Mouse (Mus musculus): Measurements from ENCODE around the gene Ago4. TPM values are rescaled to one million over a fixed set of nuclear protein-coding genes. Genes with fewer than 3 reads are reported as not detected.

Gene Ago4
- 0.64 and 0.65 TPM in 2 replicates for polyA plus RNA-seq (2016; fragmentation: Nextera tagmentation; extraction: Ambion mirVana)

- WGBS, result under 1% methylated on average over 100 of the region's 120 CpGs
- no peaks in the 10 kb centered on the region for H3K9me3 ChIP-seq
- no peak for DNase-seq (ENCODE audit: low spot score)
- no peaks in the 10 kb centered on the region for H3K36me3 ChIP-seq
- 0 out of 2 replicates have a peak, but pooled peaks cover 9% of the 10 kb centered on the region for H3K4me1 ChIP-seq
- H3K27ac ChIP-seq, result peak within 1 kb of the TSS; percentile 84
- H3K4me3 ChIP-seq, result peak within 1 kb of the TSS; percentile 82
- peaks cover 10% of the 10 kb centered on the region; the same call in 1 of the 2 replicates for H3K27me3 ChIP-seq (ENCODE audit: insufficient read depth, poor library complexity, severe bottlenecking)
These were observed at the start of gene Ago4 for GRCm38 (mm10) chr4:126532827-126533728. Gene Ago4 (minus strand): TSS chr4:126533472.

GRCm38 (mm10) chr4:126579077-126579476, 45.8 kb upstream of the Ago4 start:
- no peak overlapping the region for H3K27ac ChIP-seq
- DNase-seq (ENCODE audit: low spot score), result no peak
- H3K27me3 ChIP-seq (ENCODE audit: insufficient read depth, poor library complexity, severe bottlenecking), result no peaks in the 10 kb centered on the region
- H3K4me1 ChIP-seq, result no peaks in the 10 kb centered on the region
- WGBS, result 89% methylated on average over 2 of the region's 2 CpGs
- H3K9me3 ChIP-seq, result no peaks in the 10 kb centered on the region
- no peak overlapping the region for H3K4me3 ChIP-seq
- peaks cover 98% of the 10 kb centered on the region for H3K36me3 ChIP-seq

DNA sequence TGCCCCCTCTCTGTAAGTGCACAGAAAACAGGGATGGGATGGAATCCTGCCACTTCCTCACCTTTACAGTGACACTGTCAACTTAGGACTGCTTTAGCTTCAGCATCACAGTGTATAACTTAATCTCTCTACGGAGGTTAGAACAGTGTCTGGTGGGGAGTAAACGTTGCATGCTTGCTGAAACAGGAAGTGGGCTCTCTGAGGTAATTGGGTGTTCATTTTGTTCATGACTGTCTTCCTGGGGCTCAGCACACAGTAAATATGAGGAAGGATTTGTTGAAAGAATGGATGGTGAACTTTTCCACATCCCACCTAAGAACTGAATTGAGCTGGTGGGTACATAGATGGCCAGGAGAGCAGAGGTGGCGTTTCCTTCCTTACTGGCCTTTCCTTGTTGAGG, 44.6 kb upstream of the Ago4 start:
- Histone ChIP-seq H3K4me3 (no peak overlapping the region), H3K27me3 (ENCODE audit: insufficient read depth, poor library complexity, severe bottlenecking) (no peaks in the 10 kb centered on the region), H3K9me3 (no peaks in the 10 kb centered on the region), H3K36me3 (peaks cover 98% of the 10 kb centered on the region), H3K27ac (no peak overlapping the region), H3K4me1 (no peaks in the 10 kb centered on the region)
- no peak for DNase-seq (ENCODE audit: low spot score)
- WGBS, result 89% methylated on average over 3 of the region's 3 CpGs

- Histone ChIP-seq H3K27ac (no peak overlapping the region), H3K9me3 (no peaks in the 10 kb centered on the region), H3K4me3 (no peak overlapping the region), H3K36me3 (peaks cover 100% of the 10 kb centered on the region), H3K4me1 (no peaks in the 10 kb centered on the region), H3K27me3 (ENCODE audit: insufficient read depth, poor library complexity, severe bottlenecking) (no peaks in the 10 kb centered on the region)
- 92% methylated on average over 5 of the region's 5 CpGs for WGBS
- no peak for DNase-seq (ENCODE audit: low spot score)
These were observed 43.0 kb upstream of the Ago4 start for GRCm38 (mm10) chr4:126576281-126576680.

DNA sequence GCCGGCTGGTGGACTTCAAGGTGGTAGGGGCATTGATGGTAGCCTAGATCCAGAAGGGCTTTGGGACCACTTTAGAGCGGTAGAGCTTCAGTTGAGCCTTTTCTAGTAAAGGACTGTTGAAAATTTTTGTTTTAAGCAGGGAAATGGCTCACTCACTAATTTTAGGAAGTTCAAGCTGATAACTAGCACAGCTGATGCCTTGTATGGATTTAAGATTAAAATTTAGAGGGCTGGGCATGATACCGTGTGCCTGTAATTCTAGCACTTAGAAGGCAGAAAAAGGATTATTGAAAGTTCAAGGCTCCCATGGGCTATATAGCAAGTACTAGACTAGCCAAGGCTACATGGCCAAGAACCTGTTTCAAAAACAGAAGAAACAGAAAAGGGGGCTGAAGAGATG, 36.5 kb upstream of the Ago4 start:
- WGBS, result 93% methylated on average over 3 of the region's 3 CpGs
- Histone ChIP-seq H3K27me3 (ENCODE audit: insufficient read depth, poor library complexity, severe bottlenecking) (no peaks in the 10 kb centered on the region), H3K4me1 (no peaks in the 10 kb centered on the region), H3K9me3 (no peaks in the 10 kb centered on the region), H3K4me3 (no peak overlapping the region), H3K36me3 (peaks cover 92% of the 10 kb centered on the region), H3K27ac (no peak overlapping the region)
- DNase-seq (ENCODE audit: low spot score), result no peak

- no peak overlapping the region for H3K4me3 ChIP-seq
- no peaks in the 10 kb centered on the region for H3K27me3 ChIP-seq (ENCODE audit: insufficient read depth, poor library complexity, severe bottlenecking)
- no peaks in the 10 kb centered on the region for H3K9me3 ChIP-seq
- peaks cover 83% of the 10 kb centered on the region for H3K36me3 ChIP-seq
- 89% methylated on average over 4 of the region's 4 CpGs for WGBS
- no peak for DNase-seq (ENCODE audit: low spot score)
- H3K4me1 ChIP-seq, result no peaks in the 10 kb centered on the region
- H3K27ac ChIP-seq, result no peak overlapping the region
These were observed 34.0 kb upstream of the Ago4 start for GRCm38 (mm10) chr4:126567243-126567642.

GRCm38 (mm10) chr4:126563798-126564197, 30.5 kb upstream of the Ago4 start:
- DNase-seq (ENCODE audit: low spot score), result no peak
- 88% methylated on average over 6 of the region's 6 CpGs for WGBS
- H3K4me3 ChIP-seq, result no peak overlapping the region
- no peaks in the 10 kb centered on the region for H3K9me3 ChIP-seq
- no peaks in the 10 kb centered on the region for H3K4me1 ChIP-seq
- H3K27me3 ChIP-seq (ENCODE audit: insufficient read depth, poor library complexity, severe bottlenecking), result no peaks in the 10 kb centered on the region
- peaks cover 77% of the 10 kb centered on the region for H3K36me3 ChIP-seq
- H3K27ac ChIP-seq, result no peak overlapping the region

DNA sequence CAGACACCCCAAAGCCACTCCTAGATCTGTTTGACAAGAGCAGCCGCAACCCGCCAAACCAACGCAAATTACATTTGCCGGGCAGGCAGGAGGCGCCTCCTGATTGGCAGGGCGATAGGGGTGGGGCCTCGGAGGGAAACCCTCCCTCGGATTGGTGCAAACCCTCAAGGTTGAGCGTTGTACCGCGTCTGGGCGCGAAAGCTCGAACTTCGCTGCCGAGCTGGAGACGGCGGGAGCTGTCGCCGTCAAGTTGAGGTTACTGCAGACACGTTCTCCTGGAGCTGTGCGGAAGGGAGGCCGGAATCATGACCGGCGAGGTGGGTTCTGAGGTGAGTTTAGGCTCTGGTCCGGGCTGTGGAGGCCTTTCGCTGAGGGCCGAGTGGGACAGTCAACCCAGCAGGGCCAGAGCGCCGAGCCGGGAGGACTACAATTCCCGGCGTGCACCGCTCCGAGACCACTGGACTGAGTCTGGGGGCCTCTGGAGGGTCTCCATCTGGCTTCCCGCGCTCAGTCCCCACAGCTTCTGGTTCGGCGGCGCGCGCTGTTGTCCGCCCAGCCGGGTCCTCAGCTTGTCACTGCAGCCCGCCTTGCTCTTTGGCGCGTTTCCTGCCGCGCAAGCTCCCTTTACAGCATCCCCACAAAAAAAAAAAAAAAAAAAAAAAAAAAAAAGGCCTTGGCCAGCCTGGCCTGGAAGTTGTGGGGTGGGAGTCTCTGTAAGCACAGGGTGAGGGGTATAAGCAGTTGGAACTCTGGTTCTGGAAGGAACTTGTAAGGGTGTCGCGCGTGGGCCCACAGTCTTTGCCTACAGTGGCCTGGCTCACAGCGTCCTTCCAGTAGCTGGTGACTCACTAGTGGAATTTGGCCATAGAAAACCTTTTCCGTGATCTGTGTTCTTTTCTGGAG, 23.8 kb upstream of the Ago4 start, which contains the start of gene Clspn:
Gene Clspn (plus strand): TSS at position 127 of the 903 bp plus-strand sequence.
- H3K4me1 ChIP-seq, result peaks cover 7% of the 10 kb centered on the region; the same call in 1 of the 2 replicates
- peak; percentile 97 for DNase-seq (ENCODE audit: low spot score)
- H3K36me3 ChIP-seq, result peaks cover 21% of the 10 kb centered on the region
- under 1% methylated on average over 54 of the region's 54 CpGs for WGBS
- peak within 1 kb of the TSS; percentile 94 for H3K27ac ChIP-seq
- peak within 1 kb of the TSS; percentile 79 for H3K4me3 ChIP-seq
- no peaks in the 10 kb centered on the region for H3K27me3 ChIP-seq (ENCODE audit: insufficient read depth, poor library complexity, severe bottlenecking)
- H3K9me3 ChIP-seq, result no peaks in the 10 kb centered on the region

DNA sequence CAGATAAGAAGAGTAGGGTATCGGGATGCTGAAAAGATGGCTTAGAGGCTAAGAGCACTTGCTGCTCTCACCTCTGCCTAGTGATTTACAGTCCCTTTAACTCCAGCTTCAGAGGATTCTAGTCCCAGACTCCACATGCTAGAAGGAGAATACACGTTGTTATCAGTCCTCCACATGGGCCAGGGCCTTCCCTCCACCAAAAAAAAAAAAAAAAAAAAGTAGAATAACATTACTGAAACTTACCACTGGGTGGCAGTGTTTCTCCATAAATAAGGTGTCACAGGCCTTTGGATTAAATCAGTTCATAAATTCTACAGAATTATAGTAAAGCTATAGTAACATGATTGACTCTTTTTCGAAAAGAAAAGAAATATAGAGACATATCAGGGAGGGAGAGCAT, 21.2 kb upstream of the Ago4 start:
- Histone ChIP-seq H3K36me3 (no peaks in the 10 kb centered on the region), H3K9me3 (no peaks in the 10 kb centered on the region), H3K4me3 (no peak overlapping the region), H3K27me3 (ENCODE audit: insufficient read depth, poor library complexity, severe bottlenecking) (no peaks in the 10 kb centered on the region), H3K27ac (no peak overlapping the region), H3K4me1 (peaks cover 7% of the 10 kb centered on the region; the same call in 1 of the 2 replicates)
- WGBS, result 32% methylated on average over 3 of the region's 3 CpGs
- DNase-seq (ENCODE audit: low spot score), result no peak

- Histone ChIP-seq H3K4me3 (no peak overlapping the region), H3K9me3 (no peaks in the 10 kb centered on the region), H3K27ac (no peak overlapping the region), H3K27me3 (ENCODE audit: insufficient read depth, poor library complexity, severe bottlenecking) (no peaks in the 10 kb centered on the region), H3K4me1 (peaks cover 7% of the 10 kb centered on the region; the same call in 1 of the 2 replicates), H3K36me3 (no peaks in the 10 kb centered on the region)
- no peak for DNase-seq (ENCODE audit: low spot score)
- 97% methylated on average over 1 of the region's 1 CpGs for WGBS
These were observed 20.4 kb upstream of the Ago4 start for GRCm38 (mm10) chr4:126553685-126554084.

DNA sequence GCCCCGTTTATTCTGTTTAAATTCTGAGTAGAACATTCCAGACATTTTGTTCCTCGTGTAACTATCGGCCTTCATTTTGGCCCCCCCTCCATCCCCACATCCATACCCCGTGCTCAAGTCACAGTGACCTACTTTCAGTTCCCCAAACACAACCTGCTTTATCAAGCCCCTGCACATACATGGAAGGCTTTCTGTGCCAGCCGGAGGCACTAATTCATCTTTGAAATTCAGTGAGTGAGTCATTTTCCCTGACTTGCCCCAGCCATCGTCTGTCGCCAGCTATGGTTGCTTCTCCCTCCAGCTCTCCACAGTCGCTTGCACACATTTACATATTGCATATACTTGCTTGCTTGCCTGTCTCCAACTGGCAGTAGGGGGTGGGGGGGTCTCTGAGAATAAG, 19.8 kb upstream of the Ago4 start:
- Histone ChIP-seq H3K9me3 (no peaks in the 10 kb centered on the region), H3K36me3 (no peaks in the 10 kb centered on the region), H3K4me1 (peaks cover 7% of the 10 kb centered on the region; the same call in 1 of the 2 replicates), H3K27me3 (ENCODE audit: insufficient read depth, poor library complexity, severe bottlenecking) (no peaks in the 10 kb centered on the region), H3K27ac (no peak overlapping the region), H3K4me3 (no peak overlapping the region)
- 69% methylated on average over 8 of the region's 8 CpGs for WGBS
- DNase-seq (ENCODE audit: low spot score), result no peak

GRCm38 (mm10) chr4:126552136-126552535, 18.9 kb upstream of the Ago4 start:
- no peak overlapping the region for H3K4me3 ChIP-seq
- no peak overlapping the region for H3K27ac ChIP-seq
- no peaks in the 10 kb centered on the region for H3K27me3 ChIP-seq (ENCODE audit: insufficient read depth, poor library complexity, severe bottlenecking)
- 0 out of 2 replicates have a peak, but pooled peaks cover 4% of the 10 kb centered on the region for H3K4me1 ChIP-seq
- H3K36me3 ChIP-seq, result no peaks in the 10 kb centered on the region
- no peak for DNase-seq (ENCODE audit: low spot score)
- WGBS, result 78% methylated on average over 7 of the region's 7 CpGs
- H3K9me3 ChIP-seq, result no peaks in the 10 kb centered on the region
